Comparison of ENCODE assay signal across 8 mouse cellular contexts in the genomic region with DNA sequence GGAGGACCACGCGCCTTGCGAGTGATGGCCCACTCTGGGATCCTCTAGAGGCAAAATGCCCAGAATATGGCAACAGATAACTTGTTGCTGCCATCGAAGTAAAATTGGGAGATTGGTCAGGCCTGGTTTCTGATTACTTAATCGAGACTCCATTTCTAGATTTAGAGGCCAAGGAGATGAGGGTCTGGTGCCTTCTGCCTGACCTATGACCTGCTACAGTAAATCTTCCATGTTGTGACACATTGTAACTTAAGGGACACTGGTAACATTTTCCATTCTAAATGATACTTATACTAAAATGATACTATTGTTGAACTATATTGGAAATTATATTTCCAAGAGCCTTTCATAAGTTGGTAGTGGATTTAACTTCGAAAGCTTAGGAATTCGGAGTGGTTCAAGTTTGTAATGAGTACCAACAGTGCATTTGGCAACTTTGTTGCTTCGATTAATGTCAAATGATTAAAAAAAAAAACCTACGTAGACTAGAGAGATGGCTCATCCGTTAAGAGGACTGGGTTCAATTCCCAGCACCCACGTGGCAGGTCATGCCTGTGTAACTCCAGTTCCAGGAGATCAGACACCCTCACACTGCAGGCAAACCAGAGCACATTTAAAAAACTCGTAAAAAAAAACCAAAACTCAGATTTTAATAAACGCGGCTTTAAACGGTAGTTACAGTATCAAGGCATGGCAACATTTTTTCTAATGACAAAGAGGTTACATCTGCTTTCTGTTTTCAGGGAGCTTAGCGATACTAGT. TPM values are rescaled to one million over a fixed set of nuclear protein-coding genes. Genes with fewer than 3 reads are reported as not detected.
DNase-seq lines count a peak whose midpoint lies in the region; ATAC-seq and TF ChIP-seq lines count a peak whose summit lies in the region.

No protein-coding gene starts in this region.

- TF ChIP-seq POLR2A in kidney, adult 2 months (IDR thresholded peaks at IDR 0.05; ENCODE audit: low read depth, low read length): no peak

- no peak for TF ChIP-seq CTCF in kidney, adult 2 months (conservative IDR thresholded peaks at IDR 0.05; ENCODE audit: insufficient read depth, insufficient read length, low read depth, low read length)

- no peak for ATAC-seq in frontal cortex, adult (ENCODE audit: low TSS enrichment)

- no peaks in the 10 kb centered on the region for H3K9me3 ChIP-seq in midbrain, embryonic 10.5 days (replicated peaks)

- no peaks in the 10 kb centered on the region for H3K27me3 ChIP-seq in kidney, adult 2 months (replicated peaks; ENCODE audit: control insufficient read depth, insufficient read depth, low read length)
- H3K27me3 ChIP-seq in midbrain, embryonic 10.5 days (ENCODE audit: low read depth, poor library complexity, severe bottlenecking): peaks cover 11% of the 10 kb centered on the region

- WGBS in kidney, adult 2 months: under 1% methylated on average over 16 of the region's 16 CpGs
- WGBS in midbrain, embryonic 10.5 days: 15% methylated on average over 16 of the region's 16 CpGs

- DNase-seq in kidney, adult 2 months: peak; percentile 26
- DNase-seq in kidney, adult 8-10 months: no peak
- DNase-seq in NIH3T3 (ENCODE audit: low read depth): peak; percentile 9
- peak; percentile 41 for DNase-seq in forelimb bud, embryonic 11.5 days (ENCODE audit: low read depth, low spot score)
- no peak for DNase-seq in midbrain, embryonic 10.5 days (ENCODE audit: low spot score)
- no peak for DNase-seq in right cerebral cortex, postnatal 25 days
- no peak for DNase-seq in left cerebral cortex, postnatal 4 days

- no peaks in the 10 kb centered on the region; the same call in 1 of the 2 replicates for H3K4me1 ChIP-seq in kidney, adult 2 months (ENCODE audit: control insufficient read depth, insufficient read depth, low read length)
- peaks cover 29% of the 10 kb centered on the region for H3K4me1 ChIP-seq in midbrain, embryonic 10.5 days

- H3K27ac ChIP-seq in kidney, adult 2 months (ENCODE audit: insufficient read depth, low read depth, low read length): peak overlapping the region; percentile 74
- peak overlapping the region; percentile 100 for H3K27ac ChIP-seq in midbrain, embryonic 10.5 days (replicated peaks)

- peaks cover 1% of the 10 kb centered on the region; the same call in 1 of the 2 replicates for H3K36me3 ChIP-seq in kidney, adult 2 months (ENCODE audit: control insufficient read depth, insufficient read depth, low read length)
- peaks cover 44% of the 10 kb centered on the region for H3K36me3 ChIP-seq in midbrain, embryonic 10.5 days

- H3K4me3 ChIP-seq in kidney, adult 2 months (ENCODE audit: insufficient read depth, low read depth, low read length): peak overlapping the region; percentile 59
- peak overlapping the region; percentile 84 for H3K4me3 ChIP-seq in midbrain, embryonic 10.5 days

- intact Hi-C loops in left cerebral cortex, postnatal 4 days (cut with DNase I): loop anchor here (5.0 to 10.0 kb wide), 2 partner anchors 40 to 183 kb away; a partner anchor contains a TSS

RNA-seq across cellular contexts. Expression of a gene that starts 1.5 kb away (rescaled TPM):
- 38.9 and 41.4 TPM in 2 replicates for polyA plus RNA-seq in kidney, adult 2 months (2012; rRNA removed)
- polyA plus RNA-seq in midbrain, embryonic 10.5 days (2016; fragmentation: Nextera tagmentation; extraction: Ambion mirVana): 148 and 156 TPM in 2 replicates
- 100 to 1,000 TPM; 176 to 216 TPM for total RNA-seq in left cerebral cortex, postnatal 4 days (2021)

Comparison
In these comparisons a context has a peak if more than half of its experiments do, and no peak if none do; other contexts are left out.
1. DNase-seq: peak in kidney, adult 2 months (single experiment), NIH3T3 (single experiment) and forelimb bud, embryonic 11.5 days (single experiment); none in kidney, adult 8-10 months (0 of 2), midbrain, embryonic 10.5 days (single experiment), right cerebral cortex, postnatal 25 days (single experiment) and left cerebral cortex, postnatal 4 days (single experiment).